Mouse (Mus musculus) liver, adult 10 weeks (tissue): Measurements from ENCODE around the gene Sik3. TPM values are rescaled to one million over a fixed set of nuclear protein-coding genes. Genes with fewer than 3 reads are reported as not detected.

Experiments used
- polyA plus RNA-seq: library from polyadenylated mRNA; stranded (reverse); fragments of 350-450 nt; fragmentation: Illumina TruSeq; extraction: RNeasy Lipid Tissue Mini Kit (QIAGEN cat#74804); gene quantifications from one replicate; pipeline ENCODE4 v1.2.3, GENCODE M21; 2014; ENCODE audit warnings: low read depth, low replicate concordance

Sik3 gene
- polyA plus RNA-seq: 7.5 TPM

GRCm38 (mm10) chr9:46012091-46013008 lies at the start of gene Sik3, which contains the start of gene Pafah1b2:
Gene Sik3 (plus strand): TSS chr9:46012820.
Gene Pafah1b2 (minus strand): TSS chr9:46012690.

GRCm38 (mm10) chr9:46228491-46228890 lies 215.9 kb downstream of the Sik3 start, which contains the start of gene Apoa1:
Gene Apoa1 (plus strand): TSS chr9:46228580.

GRCm38 (mm10) chr9:46235596-46235648 lies 222.8 kb downstream of the Sik3 start, which contains the start of gene Apoc3:
Gene Apoc3 (minus strand): TSS chr9:46235636.

GRCm38 (mm10) chr9:46240526-46241153 lies 228.0 kb downstream of the Sik3 start, which contains the start of gene Apoa4:
Gene Apoa4 (plus strand): TSS chr9:46240696.

GRCm38 (mm10) chr9:46268343-46268873 lies 255.8 kb downstream of the Sik3 start, which contains the start of gene Apoa5:
Gene Apoa5 (plus strand): TSS chr9:46268633.

GRCm38 (mm10) chr9:46272677-46273454 lies 260.2 kb downstream of the Sik3 start, which contains the start of gene Zpr1:
Gene Zpr1 (plus strand): TSS chr9:46273064.

Other genes starting within 250 kb of the Sik3 start
- 1.4 TPM for gene Cep164, start 184.1 kb upstream of the Sik3 start, polyA plus RNA-seq
- 12.8 TPM for gene Bace1, start 174.2 kb upstream of the Sik3 start, polyA plus RNA-seq
- 5.1 TPM for gene Pcsk7, start 106.3 kb upstream of the Sik3 start, polyA plus RNA-seq
- gene Rnf214, start 105.9 kb upstream of the Sik3 start, polyA plus RNA-seq: 31.3 TPM
- 2.8 TPM for gene Tagln, start 76.8 kb upstream of the Sik3 start, polyA plus RNA-seq
- gene Sidt2, start 57.6 kb upstream of the Sik3 start, polyA plus RNA-seq: 12.3 TPM
- 24.0 TPM for gene Pafah1b2, start 130 bp upstream of the Sik3 start, polyA plus RNA-seq
- 2,364 TPM for gene Apoa1, start 215.8 kb downstream of the Sik3 start, polyA plus RNA-seq
- 1,294 TPM for gene Apoc3, start 222.8 kb downstream of the Sik3 start, polyA plus RNA-seq
- gene Apoa4, start 227.9 kb downstream of the Sik3 start, polyA plus RNA-seq: 8.0 TPM